Mouse (Mus musculus) central nervous system, embryonic 14 days (tissue): ENCODE measurements around the gene Cenpw. TPM values are rescaled to one million over a fixed set of nuclear protein-coding genes. Genes with fewer than 3 reads are reported as not detected.

ENCODE experiments used
- polyA plus RNA-seq: library from polyadenylated mRNA; depleted of rRNA; stranded (reverse); fragments of >200 nt; gene quantifications from 2 replicates; pipeline ENCODE4 v1.2.3, GENCODE M21; 2012; rRNA removed

Gene Cenpw
- 10.8 and 15.0 TPM in 2 replicates for polyA plus RNA-seq

GRCm38 (mm10) chr10:30199916-30200826 is at the start of gene Cenpw:
Gene Cenpw, minus strand, starts transcription at chr10:30200560.

